Mouse (Mus musculus): ENCODE measurements around the gene Cdh13.

Gene Cdh13

DNA sequence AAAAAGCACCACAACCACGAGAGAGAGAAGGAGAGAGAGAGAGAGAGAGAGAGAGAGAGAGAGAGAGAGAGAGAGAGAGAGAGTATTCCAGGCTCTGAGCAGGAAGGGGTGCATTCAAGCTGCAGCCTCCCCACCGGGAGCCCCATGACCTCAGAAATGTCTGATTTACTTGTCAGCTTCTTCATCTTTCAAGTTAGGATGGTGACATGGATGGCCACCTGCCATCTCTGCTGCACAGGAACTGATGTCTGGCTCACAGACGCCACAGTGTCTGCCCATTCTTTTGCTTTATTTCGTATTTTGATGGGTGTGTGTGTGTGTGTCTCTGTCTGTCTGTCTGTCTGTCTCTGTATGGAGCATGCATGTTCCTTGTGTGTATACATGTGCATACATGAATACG is 774.3 kb downstream of the Cdh13 start:
- no peak for DNase-seq (ENCODE audit: low read depth, low spot score)

DNA sequence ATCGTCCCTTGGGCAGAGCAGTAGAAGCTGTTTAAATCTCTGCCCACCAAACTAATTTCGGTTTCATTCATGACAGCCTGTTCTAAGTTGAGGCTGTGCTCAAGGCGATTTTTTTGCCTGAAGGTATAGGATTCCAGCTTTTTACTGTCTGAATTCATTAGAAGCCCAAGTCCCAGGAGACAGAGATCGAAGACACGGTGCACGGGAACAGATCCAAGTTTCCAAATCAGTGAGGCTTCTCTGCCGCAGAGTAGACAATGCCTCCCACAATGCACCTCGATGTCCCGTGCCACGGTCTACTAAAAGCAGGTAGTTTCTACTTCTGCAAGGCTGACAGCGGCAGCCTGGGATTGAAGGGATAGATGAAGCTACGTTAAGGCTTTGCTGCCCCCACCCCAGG is 778.1 kb downstream of the Cdh13 start:
- no peak for DNase-seq (ENCODE audit: low read depth, low spot score)

DNA sequence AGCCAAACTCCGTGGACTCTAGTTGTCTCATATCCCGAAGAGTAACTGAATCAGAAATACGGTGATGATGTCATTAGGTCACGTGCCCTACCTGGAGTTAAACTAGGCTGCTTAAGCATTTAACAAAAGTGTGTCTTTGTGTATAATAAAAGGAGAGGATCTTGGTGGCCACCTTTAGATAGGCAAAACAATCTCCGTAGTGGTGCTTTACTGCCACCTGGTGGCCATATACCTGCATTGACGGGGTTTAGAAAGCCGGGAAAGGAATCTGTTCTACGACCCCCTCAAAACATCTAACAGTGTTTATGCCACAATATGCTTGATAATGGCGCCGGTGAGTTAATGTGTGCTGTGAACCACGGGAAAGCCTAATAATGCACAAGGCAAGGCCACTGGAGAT is 781.0 kb downstream of the Cdh13 start:
- DNase-seq (ENCODE audit: low read depth, low spot score) = peak; percentile 66

DNA sequence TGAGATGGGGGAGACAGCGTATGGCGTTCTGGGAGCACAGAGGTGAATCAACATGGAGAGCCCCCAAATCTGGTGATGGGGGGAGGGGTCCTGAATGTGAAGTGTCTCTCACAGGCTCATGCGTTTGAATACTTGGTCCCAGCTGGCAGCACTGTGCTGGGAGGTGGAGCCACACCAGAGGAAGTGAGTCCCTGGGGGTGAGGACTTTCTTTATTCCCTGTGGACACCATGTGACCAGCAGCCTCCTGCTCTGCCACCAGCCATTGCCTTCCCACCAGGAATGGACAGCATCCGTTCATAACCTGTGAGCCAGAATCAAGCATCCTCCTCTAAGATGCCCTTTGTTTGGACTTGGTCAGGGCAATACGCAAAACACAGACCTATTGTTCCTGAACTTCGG is 788.8 kb downstream of the Cdh13 start:
- DNase-seq (ENCODE audit: low read depth, low spot score) = no peak

DNA sequence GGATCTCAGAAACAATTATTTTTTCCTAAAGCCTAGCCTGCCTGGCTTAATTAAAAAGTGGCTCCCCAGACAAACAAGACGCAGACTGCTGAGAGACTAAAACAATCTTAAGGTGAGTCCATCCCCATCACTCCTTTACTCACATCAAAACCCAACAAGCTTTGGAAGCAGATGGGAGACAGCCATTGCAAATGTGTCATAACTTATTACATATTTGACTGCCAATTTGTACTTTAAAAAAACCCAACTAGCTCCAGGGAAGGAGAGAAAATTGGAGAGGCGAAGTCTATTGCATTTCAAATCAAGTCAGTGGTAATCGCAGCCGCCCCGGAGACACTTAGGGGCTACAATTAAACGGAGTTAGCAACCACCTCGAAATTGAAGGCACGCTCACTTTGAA is 801.5 kb downstream of the Cdh13 start:
- DNase-seq (ENCODE audit: low read depth, low spot score) = no peak

DNA sequence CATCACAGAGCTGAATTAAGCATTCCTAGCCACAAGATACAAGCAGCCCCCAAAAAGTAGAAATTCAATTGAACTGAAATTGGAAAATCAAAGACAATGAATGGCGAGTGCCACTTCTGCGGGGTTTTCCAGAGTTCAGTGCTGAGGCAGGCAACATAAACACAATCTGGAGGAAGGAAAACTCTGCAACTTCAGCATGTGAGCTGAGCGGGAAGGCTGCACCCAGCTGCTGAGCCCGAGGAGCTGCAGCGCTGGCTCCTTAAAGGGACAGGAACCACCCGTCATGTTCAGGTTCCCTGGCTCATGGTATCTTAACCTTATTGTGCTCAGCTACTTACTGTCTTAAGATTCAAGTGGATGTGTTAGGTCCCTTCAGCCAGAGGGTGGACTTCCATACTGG is 814.7 kb downstream of the Cdh13 start:
- no peak for DNase-seq (ENCODE audit: low read depth, low spot score)

DNA sequence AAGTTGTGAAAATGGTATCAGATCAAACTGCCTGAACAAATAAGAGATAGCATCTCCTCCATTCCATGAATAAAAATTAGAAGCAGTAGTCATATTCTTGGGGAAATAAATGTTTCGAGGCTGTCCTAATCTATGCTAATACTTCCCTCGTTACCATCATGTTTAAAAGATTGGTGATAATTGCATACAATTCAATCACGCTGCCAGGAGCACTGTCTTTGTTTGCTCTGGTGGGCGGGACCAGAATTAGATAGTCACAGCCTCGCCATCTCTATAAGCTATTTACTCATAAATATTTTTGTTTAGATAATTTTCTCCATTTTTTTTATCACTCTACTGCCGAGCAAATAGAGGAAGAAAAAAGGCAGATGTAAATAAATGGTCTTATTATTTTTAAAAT is 819.3 kb downstream of the Cdh13 start:
- no peak for DNase-seq (ENCODE audit: low read depth, low spot score)

DNA sequence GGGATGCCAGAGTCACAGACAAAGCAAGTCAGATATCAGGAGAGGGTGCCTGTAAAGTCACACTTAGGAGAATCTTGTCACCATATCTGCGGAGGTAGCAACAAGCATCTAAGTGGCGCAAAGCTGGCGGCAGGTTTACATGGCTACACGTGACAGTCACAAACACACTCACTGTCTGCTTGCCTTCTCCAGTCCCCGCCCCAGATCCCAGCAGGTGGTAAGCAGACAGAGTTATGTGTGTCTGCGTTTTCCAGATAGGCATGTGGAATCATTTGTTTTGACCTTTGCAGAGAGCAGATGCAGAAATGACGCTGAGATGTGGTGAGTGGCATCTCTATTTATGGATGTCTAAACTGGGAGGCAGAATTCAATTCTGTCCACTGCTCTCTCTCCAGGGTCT is 826.1 kb downstream of the Cdh13 start:
- DNase-seq (ENCODE audit: low read depth, low spot score) = no peak

DNA sequence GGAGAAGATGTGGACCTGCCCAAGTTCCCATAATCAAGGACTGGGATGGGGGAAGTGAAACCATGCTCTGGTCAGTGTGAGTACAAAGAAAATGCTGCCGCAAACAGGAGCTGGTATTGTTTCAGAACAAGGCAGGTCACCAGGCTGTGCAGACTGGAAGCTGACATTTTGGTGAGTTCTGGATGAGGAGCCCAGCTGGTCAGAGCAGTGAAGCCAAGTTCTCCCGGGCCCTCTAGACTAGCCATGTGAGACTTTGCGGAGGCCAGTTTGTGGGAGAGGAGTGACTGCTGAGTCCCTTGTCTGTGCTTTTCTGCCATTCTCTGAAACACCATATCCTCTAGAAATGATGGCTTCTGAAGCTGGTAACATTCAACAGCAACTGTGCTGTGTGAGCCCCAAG is 829.3 kb downstream of the Cdh13 start:
- DNase-seq (ENCODE audit: low read depth, low spot score) = no peak

DNA sequence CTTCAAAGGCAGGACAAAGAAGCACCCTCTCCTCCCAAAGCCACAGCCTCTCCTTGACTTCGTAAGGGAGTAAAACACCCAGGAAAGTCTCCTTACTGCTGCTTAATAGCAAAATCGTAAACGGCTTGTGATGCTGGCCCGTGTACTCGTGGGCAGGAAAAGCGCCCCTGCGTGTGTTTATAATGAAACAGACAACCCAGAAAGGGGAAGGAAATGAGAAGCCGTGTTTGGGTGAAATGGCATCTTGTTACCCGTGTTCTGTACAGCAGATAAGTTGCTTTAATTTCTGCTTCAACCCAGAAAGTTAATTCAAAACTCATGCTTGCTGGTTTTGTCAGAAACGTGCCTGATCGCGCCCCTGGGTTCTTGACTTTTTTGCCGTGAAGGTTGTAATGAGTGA is 837.7 kb downstream of the Cdh13 start:
- no peak for DNase-seq (ENCODE audit: low read depth, low spot score)

DNA sequence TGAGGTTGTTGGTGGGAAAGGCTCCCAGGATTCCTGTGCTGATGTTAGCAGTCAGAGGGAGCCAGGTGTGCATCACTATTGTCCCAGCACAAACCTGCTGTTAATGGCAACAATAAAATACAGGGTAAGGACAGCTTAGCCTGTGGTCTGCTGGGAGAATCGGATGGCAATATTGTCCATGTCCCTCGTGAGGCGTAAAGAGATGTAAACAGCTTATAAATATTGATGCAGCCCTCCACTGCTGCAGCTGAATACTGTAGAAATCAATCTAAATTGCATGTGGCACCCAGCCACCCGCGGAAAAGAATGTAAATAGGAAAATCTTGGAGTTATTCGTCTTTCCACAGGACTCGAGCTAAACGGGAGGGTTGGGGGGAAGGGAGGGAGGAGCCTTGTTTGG is 844.3 kb downstream of the Cdh13 start:
- DNase-seq (ENCODE audit: low read depth, low spot score) = no peak

DNA sequence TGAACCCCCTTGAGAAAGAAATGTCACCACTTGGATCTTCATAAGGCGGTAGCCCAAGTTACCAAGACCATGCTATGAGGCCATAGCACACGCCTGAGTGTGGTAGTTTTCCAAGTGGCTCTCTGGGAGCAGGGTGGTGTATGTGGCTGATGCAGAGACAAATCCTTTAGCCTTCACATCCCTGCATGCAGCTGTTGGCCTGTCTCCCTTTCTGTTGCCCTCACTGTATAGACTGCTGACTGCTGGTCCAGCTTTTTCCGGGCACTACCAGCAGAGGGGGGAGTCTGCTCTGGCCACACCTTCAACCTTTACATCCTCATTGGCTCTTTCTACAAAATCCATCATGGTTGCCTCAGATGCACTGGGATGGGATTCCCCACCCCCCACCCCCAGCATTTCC is 844.7 kb downstream of the Cdh13 start:
- DNase-seq (ENCODE audit: low read depth, low spot score) = no peak

DNA sequence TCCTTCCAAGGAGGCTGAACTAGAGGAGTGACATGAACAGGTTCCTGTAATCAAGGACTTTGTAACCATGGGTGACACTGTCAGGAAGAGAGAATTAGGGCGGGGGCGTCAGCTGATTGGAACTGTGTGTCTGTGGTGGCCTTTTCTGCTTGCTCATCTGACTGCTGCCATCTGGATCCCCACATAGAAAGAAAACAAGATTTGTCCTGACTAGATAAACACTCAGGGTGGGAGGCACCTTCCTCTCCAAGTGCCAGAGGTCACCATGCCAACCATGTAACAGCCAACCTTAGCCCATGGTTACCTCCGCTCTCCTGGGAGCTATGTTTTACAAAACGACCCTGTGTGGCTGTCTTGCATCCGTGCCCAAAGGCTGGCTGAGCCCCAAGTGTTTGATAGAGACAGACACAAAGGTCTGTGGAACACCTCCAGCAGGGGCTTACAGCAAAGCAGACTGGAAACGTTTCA is 873.0 kb downstream of the Cdh13 start:
- no peak for DNase-seq (ENCODE audit: low read depth, low spot score)

DNA sequence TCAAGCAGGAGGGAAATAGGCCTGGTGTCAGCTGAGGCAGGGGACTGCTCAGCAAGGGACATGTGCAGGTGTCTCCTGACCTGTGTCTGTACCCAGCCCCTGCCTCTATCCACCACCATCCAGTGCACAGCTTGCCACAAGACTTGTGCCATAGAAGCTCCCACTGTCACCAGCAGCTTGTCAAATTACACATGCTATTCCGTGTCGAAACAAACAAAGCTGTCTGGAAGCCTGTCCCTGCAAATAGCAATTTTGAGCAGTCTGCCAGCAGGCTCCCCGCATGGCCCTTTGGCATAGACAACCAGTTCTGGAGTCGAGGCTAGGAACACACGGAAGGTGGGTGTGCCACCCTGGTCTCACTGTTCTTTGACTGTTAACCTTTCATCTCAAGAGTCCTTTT is 875.1 kb downstream of the Cdh13 start:
- DNase-seq (ENCODE audit: low read depth, low spot score) = no peak

DNA sequence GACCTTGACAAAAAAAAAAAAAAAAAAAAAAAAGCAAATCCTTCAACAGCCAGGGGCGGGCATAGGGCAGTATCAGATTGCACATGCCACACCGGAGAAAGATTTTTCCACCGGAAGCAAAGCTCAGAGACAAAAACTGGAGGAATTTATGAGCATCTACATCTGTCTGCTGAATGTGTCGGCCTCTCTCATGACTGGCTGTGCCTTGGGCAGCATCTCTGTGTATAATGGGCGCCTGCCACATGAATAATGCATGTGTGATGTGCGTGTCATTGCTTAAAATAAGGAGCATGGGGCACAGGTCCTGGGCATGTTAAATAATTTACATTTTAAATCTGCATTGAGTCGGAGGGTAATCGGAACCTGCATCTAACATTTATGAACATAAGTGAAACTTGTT is 876.3 kb downstream of the Cdh13 start:
- DNase-seq (ENCODE audit: low read depth, low spot score) = no peak

DNA sequence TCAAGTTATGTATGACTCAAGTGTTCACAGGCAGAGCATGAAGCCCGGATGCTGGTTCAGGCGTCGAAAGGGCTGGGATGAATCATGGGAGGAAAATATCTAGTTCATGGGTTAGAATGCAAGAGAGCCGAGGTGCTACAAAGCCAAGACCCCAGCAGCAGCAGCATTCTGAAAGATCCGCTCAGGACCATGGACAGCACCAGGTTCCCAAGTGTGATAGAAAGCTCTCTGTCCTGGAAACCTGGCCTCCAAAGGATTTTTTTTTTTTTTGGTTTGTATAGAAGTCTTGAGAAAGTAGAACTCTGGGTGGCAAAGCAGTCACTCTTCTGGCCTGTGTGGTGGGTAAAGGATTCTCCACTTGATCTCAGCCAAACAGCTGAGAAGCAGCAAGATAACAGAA is 880.5 kb downstream of the Cdh13 start:
- peak; percentile 70 for DNase-seq (ENCODE audit: low read depth, low spot score)

DNA sequence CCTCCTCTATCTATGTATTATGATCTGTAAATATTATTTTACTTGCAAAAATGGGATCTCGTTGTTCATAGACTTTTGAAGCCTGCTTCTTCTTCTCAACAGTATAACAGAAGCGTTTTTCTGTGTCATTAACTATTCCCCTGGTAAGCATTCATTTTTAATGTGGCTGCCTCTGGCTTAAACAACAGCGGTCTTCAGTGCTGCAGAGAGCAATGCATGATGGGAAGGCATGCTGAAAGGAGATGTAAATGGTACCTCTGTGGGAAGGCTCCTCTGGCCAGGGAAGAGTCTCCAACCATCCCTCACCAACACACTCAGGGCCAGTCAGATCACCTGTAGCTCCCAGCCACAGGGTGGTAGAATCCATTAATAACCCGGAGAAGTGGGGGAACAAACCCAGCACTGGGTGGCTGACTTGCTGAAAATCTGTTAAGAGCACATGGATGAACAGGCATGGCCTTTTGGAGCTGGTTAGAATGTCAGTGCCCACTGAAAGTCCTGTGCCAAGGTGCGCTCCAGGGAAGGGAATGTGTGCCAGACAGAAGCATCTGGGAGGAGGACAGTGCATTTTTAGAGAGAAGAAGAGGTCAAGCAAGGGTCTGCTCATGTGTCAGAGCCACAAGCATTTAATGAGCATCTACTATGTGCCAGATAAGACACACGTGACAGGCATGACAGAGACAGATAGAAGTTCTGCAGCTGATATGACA is 893.8 kb downstream of the Cdh13 start:
- no peak for DNase-seq (ENCODE audit: low read depth, low spot score)

DNA sequence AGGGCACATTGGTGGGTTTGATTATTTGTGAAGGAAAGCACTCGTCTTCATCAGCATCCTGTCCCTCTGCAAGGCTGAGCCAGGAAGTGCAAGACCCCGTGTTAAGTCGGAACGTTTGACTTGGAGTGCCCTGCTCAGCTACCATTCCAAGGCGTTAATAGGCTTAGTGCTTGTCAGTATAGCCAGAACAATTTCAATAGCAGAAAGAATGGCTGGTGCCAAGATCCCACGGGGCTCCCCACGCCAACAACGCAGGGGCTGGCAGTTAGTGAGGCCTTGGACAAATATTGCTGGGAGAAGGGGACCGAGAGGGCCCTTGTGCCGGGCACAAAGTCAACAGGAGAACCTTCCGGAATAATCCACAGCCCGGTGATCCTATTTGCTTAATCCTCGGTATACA is 897.1 kb downstream of the Cdh13 start:
- DNase-seq (ENCODE audit: low read depth, low spot score) = no peak

DNA sequence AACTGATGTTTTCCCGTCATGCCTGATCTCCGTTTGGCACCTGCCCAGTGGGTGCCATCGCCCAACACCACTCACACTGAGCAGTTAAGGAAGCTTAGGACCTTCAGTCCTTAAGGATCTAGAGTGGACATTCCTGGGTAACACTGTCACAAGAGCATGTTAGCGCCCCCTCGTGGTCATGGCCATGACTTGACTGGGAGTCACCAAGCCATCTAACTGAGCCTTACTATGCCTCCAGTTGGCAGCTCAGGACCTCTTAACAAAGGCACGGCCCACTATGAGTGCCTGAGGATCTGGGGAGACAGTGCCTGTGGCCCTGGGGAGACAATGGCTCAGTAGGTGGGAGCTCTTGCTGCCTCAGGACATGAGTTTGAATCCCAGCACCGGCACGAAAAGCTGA is 912.2 kb downstream of the Cdh13 start:
- DNase-seq (ENCODE audit: low read depth, low spot score) = peak; percentile 67

DNA sequence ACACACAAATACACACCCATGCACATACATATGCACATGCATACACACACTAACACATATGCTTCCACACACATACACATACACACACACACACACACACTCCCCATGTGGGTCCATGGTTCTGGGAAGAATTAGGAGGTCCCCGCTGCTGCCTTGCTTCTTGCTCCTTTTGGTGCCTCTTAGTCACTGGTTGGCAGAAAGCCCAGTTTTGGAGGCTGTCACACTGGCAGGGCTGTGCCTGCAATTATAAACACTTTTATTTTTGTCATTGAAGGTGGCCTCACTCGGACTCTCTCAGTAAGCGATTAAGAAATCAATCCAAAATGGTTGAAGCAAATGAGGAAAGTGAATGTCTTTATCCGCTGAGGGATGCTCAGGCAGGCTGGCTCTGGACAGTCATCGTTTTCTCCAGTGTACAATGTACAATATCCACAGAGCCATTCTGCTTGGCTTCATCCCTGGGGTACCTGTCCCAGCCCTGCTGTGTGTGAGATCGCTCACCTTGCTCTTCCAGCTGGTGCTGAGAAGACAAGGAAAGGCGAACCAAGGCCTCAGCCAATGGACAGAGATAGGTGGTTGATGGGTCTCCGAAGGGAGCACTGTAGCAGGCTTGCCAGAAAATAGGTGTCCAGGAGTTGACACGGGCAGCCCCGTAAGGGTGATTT is 913.1 kb downstream of the Cdh13 start:
- DNase-seq (ENCODE audit: low read depth, low spot score) = no peak

DNA sequence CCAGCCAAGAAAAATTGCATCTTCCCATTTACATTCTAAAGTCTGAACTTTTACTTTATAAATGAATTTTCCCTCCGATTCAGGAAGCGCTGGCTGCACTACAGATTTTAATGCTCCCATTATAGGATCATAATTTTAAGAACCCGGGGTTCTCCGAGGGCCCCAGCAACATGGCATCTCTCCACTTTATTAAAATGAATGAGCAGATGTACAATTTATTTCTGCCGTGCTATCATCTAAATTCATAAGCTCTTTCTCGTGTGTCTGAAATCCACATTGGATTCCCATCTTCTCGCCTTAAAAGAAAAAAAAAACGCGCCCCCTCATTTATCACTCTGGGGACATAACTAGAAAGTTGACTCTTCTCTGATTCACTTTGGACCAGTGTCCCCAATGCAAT is 925.0 kb downstream of the Cdh13 start:
- DNase-seq (ENCODE audit: low read depth, low spot score) = no peak

DNA sequence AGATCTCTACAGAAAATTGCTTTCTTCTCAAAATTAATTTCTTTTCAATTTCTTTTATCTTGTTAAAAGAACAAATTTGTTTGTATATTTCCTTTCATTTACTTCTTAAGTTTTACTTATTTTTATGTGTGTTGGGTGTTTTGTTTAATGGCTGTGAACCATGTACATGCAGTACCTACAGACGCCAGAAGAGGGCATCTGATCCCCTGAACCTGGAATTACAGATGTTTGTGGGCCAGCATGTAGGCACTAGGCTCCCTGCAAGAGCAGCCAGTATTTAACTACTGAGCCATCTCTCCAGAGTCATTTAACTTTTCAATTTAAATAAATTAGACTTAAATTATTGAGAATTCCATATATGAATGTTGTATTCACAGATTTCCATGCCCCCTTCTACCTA is 941.0 kb downstream of the Cdh13 start:
- peak; percentile 60 for DNase-seq (ENCODE audit: low read depth, low spot score)

DNA sequence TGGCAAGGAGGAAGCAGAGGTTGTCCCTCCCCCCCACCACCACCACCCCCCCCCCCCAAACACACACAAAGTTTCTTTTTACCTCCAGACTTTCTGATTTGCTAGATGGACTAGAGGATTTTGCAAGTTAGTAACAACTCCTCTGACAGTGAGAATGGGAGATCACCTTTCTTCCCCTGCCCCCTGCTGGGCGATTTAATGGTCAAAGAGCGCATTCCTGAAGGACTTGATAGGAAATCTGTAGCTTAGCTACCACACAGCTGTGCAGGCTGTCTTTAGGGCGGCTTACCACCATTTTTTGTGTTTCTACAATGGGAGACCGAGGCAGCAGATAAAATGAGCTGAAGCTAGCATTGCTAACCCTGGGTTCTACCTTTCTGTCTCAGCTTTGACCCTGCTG is 961.6 kb downstream of the Cdh13 start:
- DNase-seq (ENCODE audit: low read depth, low spot score) = peak; percentile 49

DNA sequence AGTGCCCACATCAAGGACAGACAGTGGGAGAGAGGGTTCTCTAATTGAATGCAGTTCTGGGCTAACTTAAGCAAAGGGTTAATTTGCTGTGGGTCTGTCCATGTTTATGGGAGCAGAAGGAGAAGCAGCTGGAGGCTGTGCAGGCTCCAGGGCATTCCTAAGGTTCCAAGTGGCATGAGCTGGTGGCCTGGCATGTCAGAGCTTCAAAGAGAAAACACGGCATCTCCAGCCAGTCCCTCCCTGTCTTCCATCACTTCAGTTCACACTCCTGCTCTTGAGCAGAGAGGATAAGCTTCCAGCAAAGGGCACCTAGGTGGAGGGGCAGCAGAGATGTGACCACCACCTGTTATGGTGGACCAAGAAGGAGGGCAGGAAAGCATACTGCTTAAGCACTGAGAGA is 962.1 kb downstream of the Cdh13 start:
- DNase-seq (ENCODE audit: low read depth, low spot score) = no peak
